In the genomic region with DNA sequence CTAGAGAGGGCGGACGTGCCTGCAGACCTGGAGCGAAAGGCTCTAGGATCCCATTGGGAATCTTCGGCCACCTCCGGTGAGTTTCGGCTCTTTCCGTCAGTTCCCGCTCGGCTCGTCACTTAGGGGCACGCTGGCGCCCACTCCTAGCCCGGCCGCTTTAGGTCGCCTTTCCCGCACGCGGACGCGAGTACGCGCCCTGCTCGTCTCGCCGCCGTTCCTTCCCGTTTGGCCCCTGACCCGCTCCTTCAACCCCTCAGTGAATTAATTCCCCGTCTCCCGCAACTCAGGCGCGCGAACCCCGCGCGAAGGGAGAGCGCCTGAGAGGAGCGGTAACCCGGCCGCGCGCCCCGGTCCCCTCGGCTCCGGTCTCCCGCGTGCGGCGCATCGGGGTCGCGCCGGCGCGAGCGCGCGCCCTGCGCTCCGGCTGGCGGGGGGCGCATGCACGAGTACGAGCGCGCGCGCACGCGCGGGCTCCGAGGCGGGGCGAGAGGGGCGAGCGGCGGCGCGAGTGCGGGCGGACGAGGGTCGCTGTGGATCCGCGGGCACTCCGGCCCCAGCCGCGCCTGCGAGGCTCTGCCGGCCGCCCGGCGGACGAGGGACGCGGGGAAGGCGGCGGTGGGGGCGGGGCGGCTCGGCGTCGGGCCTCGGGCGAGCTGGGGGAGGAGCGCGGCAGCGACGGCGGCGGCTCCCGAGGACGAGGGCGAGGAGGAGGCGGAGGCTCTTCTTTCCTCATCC, we compare ENCODE assay signal across 7 mouse cellular contexts. TPM values are rescaled to one million over a fixed set of nuclear protein-coding genes. Genes with fewer than 3 reads are reported as not detected.
DNase-seq lines count a peak whose midpoint lies in the region; ATAC-seq and TF ChIP-seq lines count a peak whose summit lies in the region.

No protein-coding gene starts in this region.

- no peaks in the 10 kb centered on the region for H3K27me3 ChIP-seq in embryonic facial prominence, embryonic 10.5 days (replicated peaks; ENCODE audit: low read depth, poor library complexity, severe bottlenecking)
- no peaks in the 10 kb centered on the region for H3K27me3 ChIP-seq in kidney, adult 2 months (replicated peaks; ENCODE audit: control insufficient read depth, insufficient read depth, low read length)
- H3K27me3 ChIP-seq in limb, embryonic 11.5 days (ENCODE audit: control insufficient read depth, insufficient read depth, low read length): no peaks in the 10 kb centered on the region
- H3K27me3 ChIP-seq in midbrain, embryonic 13.5 days: no peaks in the 10 kb centered on the region

- no peak for TF ChIP-seq POLR2A in kidney, adult 2 months (IDR thresholded peaks at IDR 0.05; ENCODE audit: low read depth, low read length)

- peak overlapping the region; percentile 75 for H3K4me2 ChIP-seq in limb, embryonic 11.5 days (ENCODE audit: low read depth, severe bottlenecking)
- H3K4me2 ChIP-seq in midbrain, embryonic 13.5 days (replicated peaks): peak overlapping the region; percentile 68

- peak overlapping the region; percentile 99 for H3K27ac ChIP-seq in embryonic facial prominence, embryonic 10.5 days (replicated peaks)
- H3K27ac ChIP-seq in kidney, adult 2 months (ENCODE audit: insufficient read depth, low read depth, low read length): peak overlapping the region; percentile 86
- peak overlapping the region; percentile 92 for H3K27ac ChIP-seq in limb, embryonic 11.5 days (replicated peaks; ENCODE audit: low read depth, low read length)
- peak overlapping the region; percentile 95 for H3K27ac ChIP-seq in midbrain, embryonic 13.5 days

- H3K4me1 ChIP-seq in embryonic facial prominence, embryonic 10.5 days: peaks cover 45% of the 10 kb centered on the region
- no peaks in the 10 kb centered on the region; the same call in 1 of the 2 replicates for H3K4me1 ChIP-seq in kidney, adult 2 months (ENCODE audit: control insufficient read depth, insufficient read depth, low read length)
- H3K4me1 ChIP-seq in limb, embryonic 11.5 days (ENCODE audit: control insufficient read depth, insufficient read depth, low read length): peaks cover 12% of the 10 kb centered on the region; the same call in 1 of the 2 replicates
- H3K4me1 ChIP-seq in midbrain, embryonic 13.5 days (replicated peaks): peaks cover 42% of the 10 kb centered on the region

- H3K9me3 ChIP-seq in embryonic facial prominence, embryonic 10.5 days: no peaks in the 10 kb centered on the region
- H3K9me3 ChIP-seq in limb, embryonic 11.5 days (ENCODE audit: control insufficient read depth, low read length): no peaks in the 10 kb centered on the region
- no peaks in the 10 kb centered on the region for H3K9me3 ChIP-seq in midbrain, embryonic 13.5 days

- peak overlapping the region; percentile 94 for H3K4me3 ChIP-seq in embryonic facial prominence, embryonic 10.5 days
- peak overlapping the region; percentile 83 for H3K4me3 ChIP-seq in kidney, adult 2 months (ENCODE audit: insufficient read depth, low read depth, low read length)
- H3K4me3 ChIP-seq in limb, embryonic 11.5 days (ENCODE audit: low read depth, low read length): peak overlapping the region; percentile 59
- H3K4me3 ChIP-seq in midbrain, embryonic 13.5 days (replicated peaks): peak overlapping the region; percentile 77

- peaks cover 18% of the 10 kb centered on the region for H3K36me3 ChIP-seq in embryonic facial prominence, embryonic 10.5 days (replicated peaks)
- no peaks in the 10 kb centered on the region for H3K36me3 ChIP-seq in kidney, adult 2 months (ENCODE audit: control insufficient read depth, insufficient read depth, low read length)
- H3K36me3 ChIP-seq in limb, embryonic 11.5 days (ENCODE audit: control insufficient read depth, insufficient read depth, low read length): peaks cover 2% of the 10 kb centered on the region; the same call in 1 of the 2 replicates
- no peaks in the 10 kb centered on the region for H3K36me3 ChIP-seq in midbrain, embryonic 13.5 days

- TF ChIP-seq CTCF in kidney, adult 2 months (conservative IDR thresholded peaks at IDR 0.05; ENCODE audit: insufficient read depth, insufficient read length, low read depth, low read length): no peak

- peak; percentile 92 for DNase-seq in adrenal gland, postnatal 25 days
- peak; percentile 94 for DNase-seq in embryonic facial prominence, embryonic 10.5 days (ENCODE audit: low spot score)
- DNase-seq in heart, adult 18-20 months: peak; percentile 90 to 96
- peak; percentile 91 for DNase-seq in kidney, adult 2 months
- DNase-seq in limb, embryonic 11.5 days (ENCODE audit: low spot score): peak; percentile 96
- DNase-seq in spleen, postnatal 36 days (ENCODE audit: low spot score in 2 of 2): peak; percentile 7 to 14

- H3K9ac ChIP-seq in limb, embryonic 11.5 days (ENCODE audit: low read length): peak overlapping the region; percentile 93
- peak overlapping the region; percentile 83 for H3K9ac ChIP-seq in midbrain, embryonic 13.5 days (replicated peaks)

- ATAC-seq in limb, embryonic 11.5 days (ENCODE audit: insufficient number of reproducible peaks, low FRiP score, low TSS enrichment, low read depth): peak; percentile 90
- peak; percentile 93 for ATAC-seq in midbrain, embryonic 13.5 days

- 2% methylated on average over 115 of the region's 115 CpGs for WGBS in embryonic facial prominence, embryonic 10.5 days
- whole genome bisulfite sequencing in kidney, adult 2 months: under 1% methylated on average over 114 of the region's 115 CpGs
- WGBS in limb, embryonic 11.5 days: under 1% methylated on average over 76 of the region's 115 CpGs
- under 1% methylated on average over 88 of the region's 115 CpGs for WGBS in midbrain, embryonic 13.5 days

RNA-seq across cellular contexts. Expression of a gene that starts 0.5 kb away (rescaled TPM):
- total RNA-seq in adrenal gland, postnatal 25 days (2021): 18.7 and 19.6 TPM in 2 replicates
- polyA plus RNA-seq in embryonic facial prominence, embryonic 10.5 days (2016; fragmentation: Nextera tagmentation; extraction: Ambion mirVana): 60.1 and 62.1 TPM in 2 replicates
- 1 to 10 TPM; 7.1 to 7.7 TPM for total RNA-seq in heart, adult 18-20 months (2021)
- polyA plus RNA-seq in kidney, adult 2 months (2012; rRNA removed): 8.6 and 10.0 TPM in 2 replicates
- polyA plus RNA-seq in limb, embryonic 11.5 days (2014; fragmentation: Nextera tagmentation; extraction: Ambion mirVana): 69.2 and 70.1 TPM in 2 replicates
- polyA plus RNA-seq in midbrain, embryonic 13.5 days (2015; fragmentation: Nextera tagmentation; extraction: Ambion mirVana): 40.6 and 45.7 TPM in 2 replicates

RNA-seq across cellular contexts. Expression of a gene that starts 33.3 kb away (rescaled TPM):
- total RNA-seq in adrenal gland, postnatal 25 days (2021): 1.9 and 3.8 TPM in 2 replicates
- polyA plus RNA-seq in embryonic facial prominence, embryonic 10.5 days (2016; fragmentation: Nextera tagmentation; extraction: Ambion mirVana): 1.1 and 1.6 TPM in 2 replicates
- total RNA-seq in heart, adult 18-20 months (2021): 1 to 10 TPM in 1 of 2 experiments, under 1 TPM in 1; 0.37 to 1.2 TPM
- 49.9 and 53.4 TPM in 2 replicates for polyA plus RNA-seq in kidney, adult 2 months (2012; rRNA removed)
- polyA plus RNA-seq in limb, embryonic 11.5 days (2014; fragmentation: Nextera tagmentation; extraction: Ambion mirVana): 0.61 and 0.62 TPM in 2 replicates
- polyA plus RNA-seq in midbrain, embryonic 13.5 days (2015; fragmentation: Nextera tagmentation; extraction: Ambion mirVana): 1.7 and 1.8 TPM in 2 replicates

RNA-seq across cellular contexts. Expression of a gene that starts 38.6 kb away (rescaled TPM):
- total RNA-seq in adrenal gland, postnatal 25 days (2021): not detected in 2 replicates
- 0.36 and 0.52 TPM in 2 replicates for polyA plus RNA-seq in embryonic facial prominence, embryonic 10.5 days (2016; fragmentation: Nextera tagmentation; extraction: Ambion mirVana)
- total RNA-seq in heart, adult 18-20 months (2021): not detected
- polyA plus RNA-seq in kidney, adult 2 months (2012; rRNA removed): 0.44 and 0.61 TPM in 2 replicates
- not detected in 2 replicates for polyA plus RNA-seq in limb, embryonic 11.5 days (2014; fragmentation: Nextera tagmentation; extraction: Ambion mirVana)
- polyA plus RNA-seq in midbrain, embryonic 13.5 days (2015; fragmentation: Nextera tagmentation; extraction: Ambion mirVana): 10.1 and 13.7 TPM in 2 replicates

RNA-seq across cellular contexts. Expression of a gene that starts 51.9 kb away (rescaled TPM):
- 4.3 and 5.6 TPM in 2 replicates for total RNA-seq in adrenal gland, postnatal 25 days (2021)
- polyA plus RNA-seq in embryonic facial prominence, embryonic 10.5 days (2016; fragmentation: Nextera tagmentation; extraction: Ambion mirVana): 49.8 and 53.1 TPM in 2 replicates
- under 1 TPM in 1 of 2 experiments, not detected in 1; 0.28 TPM for total RNA-seq in heart, adult 18-20 months (2021)
- 0.29 and 0.33 TPM in 2 replicates for polyA plus RNA-seq in kidney, adult 2 months (2012; rRNA removed)
- 33.4 and 37.2 TPM in 2 replicates for polyA plus RNA-seq in limb, embryonic 11.5 days (2014; fragmentation: Nextera tagmentation; extraction: Ambion mirVana)
- polyA plus RNA-seq in midbrain, embryonic 13.5 days (2015; fragmentation: Nextera tagmentation; extraction: Ambion mirVana): 13.3 and 14.6 TPM in 2 replicates

Comparison
In these comparisons a context has a peak if more than half of its experiments do, and no peak if none do; other contexts are left out.
1. Peak in every context shown above with its lines: DNase-seq, ATAC-seq, H3K4me3 ChIP-seq and H3K27ac ChIP-seq.
2. DNase-seq: peak in every context shown above with its lines; median percentile 96 in limb, embryonic 11.5 days; 94 in embryonic facial prominence, embryonic 10.5 days; 93 in heart, adult 18-20 months; 92 in adrenal gland, postnatal 25 days; 91 in kidney, adult 2 months; 10 in spleen, postnatal 36 days.
3. RNA of a gene that starts 33.3 kb away (polyA plus RNA-seq): 49.9 to 53.4 TPM in kidney, adult 2 months; 1.7 to 1.8 TPM in midbrain, embryonic 13.5 days, 1.1 to 1.6 TPM in embryonic facial prominence, embryonic 10.5 days and 0.61 to 0.62 TPM in limb, embryonic 11.5 days; every median in the first group is over 10 times any median in the second.